Mouse (Mus musculus): ENCODE measurements around the gene Ryr3.

Gene Ryr3

DNA sequence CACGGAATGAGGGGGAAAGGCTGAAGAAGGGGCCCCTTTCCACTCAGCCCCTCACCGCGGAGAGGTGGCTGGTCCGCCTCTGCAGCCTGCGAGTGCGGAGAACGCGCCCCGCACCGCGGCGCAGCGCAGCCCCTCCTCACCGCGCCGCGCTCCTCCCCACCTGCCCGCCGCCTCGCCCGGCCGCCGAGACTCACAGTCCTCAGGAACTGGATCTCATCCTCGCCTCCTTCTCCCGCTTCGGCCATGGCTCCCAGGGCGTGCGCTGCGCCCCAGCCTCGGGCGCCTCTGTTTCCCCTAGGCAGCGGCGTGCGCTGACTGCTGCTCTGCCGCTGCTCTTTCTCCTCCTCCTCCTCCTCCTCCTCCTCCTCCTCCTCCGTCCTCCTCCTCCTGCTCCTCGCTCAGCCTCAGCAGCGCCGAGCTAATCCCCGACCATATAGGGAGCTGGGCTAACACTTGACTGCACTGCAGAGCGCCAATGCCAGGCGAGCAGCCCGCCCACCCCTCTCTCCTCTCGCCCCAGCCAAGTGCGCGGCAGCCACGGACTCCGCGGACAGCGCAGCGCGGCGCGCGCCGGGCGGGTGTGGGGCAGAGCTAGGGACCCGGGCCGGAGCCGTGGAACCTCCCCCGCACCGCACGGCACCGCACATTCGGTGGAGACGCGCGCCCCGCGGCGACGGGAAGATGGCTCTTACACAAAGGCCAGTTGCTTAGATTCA is at the start of gene Ryr3:
TSS of gene Ryr3 (minus strand) at position 351 of the 716 bp plus-strand sequence.
- peak; percentile 36 for DNase-seq (ENCODE audit: low read depth, low spot score)

DNA sequence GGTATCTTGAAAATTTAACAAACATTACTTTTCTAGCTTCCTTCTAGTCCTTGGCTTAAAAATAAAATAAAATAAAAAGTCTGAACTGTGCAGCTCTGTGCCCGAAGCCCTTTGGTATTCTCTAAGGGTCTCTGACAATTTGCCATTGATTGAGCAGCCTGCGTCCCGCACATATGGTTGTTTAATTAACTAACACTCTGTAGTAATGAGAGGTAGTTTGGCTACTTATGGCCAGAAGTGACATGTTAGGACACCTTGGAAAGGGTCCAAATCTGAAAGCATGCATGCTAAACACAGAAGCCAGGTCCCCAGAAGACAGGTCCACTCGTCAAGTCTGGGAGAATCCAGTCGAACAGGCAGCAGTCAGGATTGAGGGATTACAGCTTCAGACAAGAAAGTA is 22.0 kb upstream of the Ryr3 start:
- DNase-seq (ENCODE audit: low read depth, low spot score), result no peak

DNA sequence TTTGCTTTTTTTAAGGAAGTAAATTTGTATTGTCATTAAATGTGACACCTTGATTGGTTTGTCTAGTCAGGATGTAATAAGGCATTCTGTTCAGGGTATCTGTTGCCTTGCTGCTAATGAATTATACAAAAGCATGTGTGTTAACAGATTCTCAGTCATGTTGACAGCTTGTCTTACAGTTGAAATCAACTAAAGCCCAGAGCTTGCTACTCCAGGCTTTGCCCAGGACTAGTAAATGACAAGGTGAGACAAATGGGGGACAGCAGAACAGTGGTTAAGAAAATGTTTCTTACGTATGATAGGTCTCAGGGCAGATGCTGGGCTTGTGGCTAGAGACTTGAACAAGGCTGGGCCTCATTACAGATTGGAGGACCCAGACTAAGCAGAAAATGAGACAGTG is 20.1 kb upstream of the Ryr3 start:
- DNase-seq (ENCODE audit: low read depth, low spot score), result no peak

DNA sequence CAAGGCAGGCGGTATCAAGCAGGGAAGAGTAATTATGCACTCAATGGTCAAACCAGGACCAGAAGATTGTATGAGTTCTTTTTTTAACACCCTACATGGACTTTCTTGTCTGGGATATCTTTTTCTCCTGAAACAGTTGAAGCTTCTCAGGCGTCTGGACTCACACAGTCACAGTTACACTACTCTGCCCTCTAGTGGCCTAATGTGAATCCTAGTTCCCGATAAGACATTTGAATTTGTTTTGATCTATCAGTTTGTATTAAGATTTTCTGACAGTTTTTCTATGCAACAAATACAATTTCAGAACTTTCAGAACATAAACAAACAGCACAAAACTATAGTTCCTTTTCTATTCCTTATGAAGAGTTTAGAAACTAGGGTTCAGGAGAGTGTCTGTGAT is 17.7 kb upstream of the Ryr3 start:
- peak; percentile 58 for DNase-seq (ENCODE audit: low read depth, low spot score)

DNA sequence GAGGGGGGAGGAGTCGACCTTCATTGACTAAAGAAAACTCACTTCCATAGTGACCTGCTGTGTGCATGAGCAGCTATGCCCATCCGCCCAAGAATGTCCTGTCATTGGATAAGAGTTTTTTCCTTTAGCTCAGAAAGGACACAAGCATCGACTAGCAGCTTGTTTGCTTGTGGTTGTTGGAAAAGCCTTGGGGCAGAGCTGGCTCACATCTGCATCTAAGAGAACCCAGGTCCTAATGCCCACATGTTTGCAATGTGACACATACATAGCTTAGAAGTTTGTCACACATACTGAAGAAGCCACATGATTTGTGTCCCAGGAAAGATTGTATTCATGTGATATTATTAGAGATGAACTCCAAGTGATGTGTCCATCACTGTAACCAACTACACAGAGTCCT is 16.5 kb upstream of the Ryr3 start:
- DNase-seq (ENCODE audit: low read depth, low spot score), result no peak

DNA sequence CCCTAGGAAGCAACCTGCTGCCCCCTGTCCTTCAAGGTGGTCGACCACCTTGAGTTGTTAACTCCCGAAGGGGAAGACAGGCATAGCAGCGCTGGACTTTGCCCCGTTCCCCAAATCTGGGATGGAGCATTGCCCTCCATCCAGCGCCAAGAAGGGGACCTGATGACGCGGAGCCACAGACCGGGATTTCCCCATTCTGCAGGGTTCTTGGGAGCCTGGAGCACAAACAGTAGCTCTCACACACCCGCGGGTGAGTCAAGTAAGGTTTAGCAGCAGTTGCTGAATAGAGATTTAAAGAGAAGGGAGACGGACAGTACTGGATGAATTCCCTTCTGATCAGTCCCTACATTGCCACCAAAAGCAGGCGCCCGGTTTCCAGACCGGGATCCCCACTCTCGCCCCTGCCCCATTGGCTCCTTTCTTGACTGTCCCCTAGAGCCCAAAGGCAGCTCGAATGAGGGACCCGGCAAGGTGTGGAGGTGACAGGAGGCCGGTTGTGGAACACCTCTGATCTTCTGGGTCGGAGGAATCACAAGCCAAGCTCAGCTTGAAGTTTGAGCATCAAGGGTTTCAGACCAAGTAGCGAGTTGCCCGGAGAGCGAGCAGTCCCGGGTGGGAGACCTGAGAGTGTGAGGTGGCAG is 671 bp downstream of the Ryr3 start:
- DNase-seq (ENCODE audit: low read depth, low spot score), result peak; percentile 18

DNA sequence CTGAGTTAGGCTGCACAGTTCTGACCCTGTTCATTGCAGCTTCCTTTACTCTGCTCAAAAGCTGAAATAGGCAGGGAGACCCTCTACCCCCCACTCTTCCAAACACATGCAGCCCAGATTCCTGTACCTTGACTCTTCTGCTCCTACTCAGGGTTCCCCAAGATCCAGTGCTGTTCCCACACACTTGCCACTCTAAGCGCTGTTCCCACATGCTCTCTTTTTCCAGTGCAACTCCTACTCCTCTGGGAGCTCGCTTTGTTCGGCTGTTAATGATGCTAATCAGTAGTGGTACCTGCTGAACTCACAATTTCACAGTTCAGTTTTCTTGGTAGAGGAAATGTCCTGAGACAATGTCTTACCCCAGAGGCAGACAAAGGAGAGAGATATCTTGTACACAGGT is 6.9 kb downstream of the Ryr3 start:
- DNase-seq (ENCODE audit: low read depth, low spot score), result peak; percentile 19

DNA sequence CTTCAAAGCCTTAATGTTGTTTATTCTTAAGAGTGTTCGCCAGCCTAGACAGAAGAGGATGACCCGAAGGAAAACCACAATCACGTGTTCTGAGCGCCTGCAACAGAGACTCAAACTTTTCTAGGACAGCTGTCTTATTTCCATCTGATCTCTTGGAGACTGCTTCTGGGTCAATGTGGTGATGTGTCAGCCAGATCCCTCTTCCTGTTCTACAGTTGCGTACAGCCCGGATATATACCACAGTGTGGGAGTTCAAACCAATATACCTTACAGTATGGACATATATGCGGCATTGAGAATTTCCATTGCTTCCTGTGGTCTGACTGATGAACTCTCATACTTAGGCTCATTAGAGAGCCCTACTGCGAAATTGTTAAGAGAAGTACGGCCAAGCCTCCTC is 7.6 kb downstream of the Ryr3 start:
- no peak for DNase-seq (ENCODE audit: low read depth, low spot score)

DNA sequence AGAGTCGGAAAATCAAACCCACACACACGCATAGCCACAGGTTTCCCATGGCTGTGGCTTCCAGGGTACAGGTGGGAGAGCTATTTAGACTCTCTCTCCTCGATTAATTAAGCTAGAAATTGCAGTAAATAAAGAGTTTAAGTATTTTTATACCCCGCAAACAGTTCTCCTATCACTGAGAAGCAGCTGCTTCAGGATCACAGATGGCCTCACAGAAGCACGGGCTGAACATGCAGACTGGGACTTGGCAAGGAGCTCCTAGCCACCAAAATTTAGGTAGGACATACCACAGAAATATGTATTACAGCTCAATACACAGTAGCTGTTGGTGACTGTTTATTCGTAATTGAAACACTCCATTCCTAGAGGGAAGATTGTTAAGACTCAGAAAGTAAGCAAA is 14.0 kb downstream of the Ryr3 start:
- DNase-seq (ENCODE audit: low read depth, low spot score), result peak; percentile 17

DNA sequence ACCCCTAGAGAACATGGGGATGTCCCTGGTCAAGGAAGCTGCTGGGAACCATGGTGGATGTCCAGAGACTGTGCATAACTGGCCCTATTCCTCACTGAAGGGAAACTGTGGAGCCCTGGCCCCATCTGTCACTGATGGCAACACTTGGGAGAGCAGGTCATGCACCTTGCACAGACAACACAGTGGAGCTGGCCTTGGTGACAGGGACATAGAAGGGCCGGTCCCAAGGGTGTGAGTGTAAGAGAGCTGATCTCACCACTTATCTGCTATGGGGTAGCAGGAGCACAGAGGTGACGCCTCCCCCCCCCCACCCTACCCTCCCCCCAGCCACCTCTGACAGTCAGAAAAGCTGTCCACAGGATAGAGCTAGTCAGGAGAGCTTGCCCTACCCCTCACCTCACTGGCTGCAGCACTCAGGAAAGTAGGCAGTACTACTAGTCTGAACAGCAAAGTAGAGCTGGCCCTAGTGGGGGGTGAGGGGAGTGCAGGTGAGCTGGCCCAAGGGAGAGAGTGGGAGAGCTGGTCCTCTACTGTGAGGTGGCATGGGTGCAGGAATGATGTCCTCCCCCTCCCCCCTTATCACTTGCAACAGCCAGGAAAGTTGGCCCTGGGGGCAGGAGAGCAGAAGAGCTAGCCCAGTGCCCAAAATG is 17.7 kb downstream of the Ryr3 start:
- DNase-seq (ENCODE audit: low read depth, low spot score), result no peak

DNA sequence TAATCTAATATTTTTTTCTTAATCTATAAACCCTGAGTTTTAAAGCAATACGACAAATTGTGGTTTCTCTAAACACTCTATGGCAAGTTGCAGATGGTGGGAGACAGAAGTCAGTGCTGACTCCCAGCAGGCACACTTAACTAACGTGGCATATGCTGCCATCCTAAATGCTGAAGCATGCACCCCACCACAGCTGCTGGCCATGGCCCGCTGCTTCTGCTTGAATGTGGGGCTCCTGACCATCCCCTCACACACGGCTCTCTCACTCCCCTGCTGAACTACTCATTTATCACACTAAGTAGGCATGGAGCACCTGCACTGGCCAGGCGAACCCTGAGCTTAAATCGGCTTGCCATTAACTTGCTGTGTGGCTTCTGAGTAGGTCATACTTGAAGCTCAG is 29.7 kb downstream of the Ryr3 start:
- DNase-seq (ENCODE audit: low read depth, low spot score), result no peak

DNA sequence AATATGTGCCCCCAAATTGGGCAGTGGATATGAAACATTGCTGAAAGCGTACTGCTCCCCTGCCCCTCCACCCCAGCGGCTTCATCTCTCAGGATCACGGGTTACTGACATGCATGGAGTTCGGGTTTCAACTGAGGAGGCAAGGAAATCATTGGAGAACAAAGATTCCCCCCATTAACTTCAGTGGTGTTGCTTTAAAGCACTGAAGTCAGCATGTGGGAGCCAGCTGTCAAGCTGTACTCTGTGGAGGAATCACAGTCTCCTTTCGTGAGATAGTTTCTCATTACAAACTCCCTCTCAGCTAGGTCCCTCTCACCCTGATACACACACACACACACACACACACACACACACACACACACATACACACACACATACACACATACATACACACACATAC is 35.2 kb downstream of the Ryr3 start:
- DNase-seq (ENCODE audit: low read depth, low spot score), result no peak

DNA sequence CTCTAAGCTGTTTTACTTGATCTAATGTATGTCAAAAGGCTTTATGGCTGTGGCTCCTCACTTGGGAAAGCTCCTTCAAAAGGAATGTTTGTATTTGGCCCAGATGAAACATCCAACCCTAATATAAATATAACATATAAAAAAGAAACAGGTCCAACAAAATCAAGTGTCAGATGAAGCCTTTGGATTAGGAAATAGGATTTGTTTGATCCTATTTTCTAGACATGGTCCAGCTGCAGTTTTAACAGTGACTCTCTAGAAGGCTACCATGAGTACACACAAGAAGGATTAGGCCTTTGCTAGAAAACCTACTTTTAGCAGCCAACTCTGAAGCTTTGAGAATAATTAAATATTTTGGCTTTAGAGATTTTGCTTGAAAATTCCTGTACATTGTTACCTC is 38.8 kb downstream of the Ryr3 start:
- DNase-seq (ENCODE audit: low read depth, low spot score), result no peak

DNA sequence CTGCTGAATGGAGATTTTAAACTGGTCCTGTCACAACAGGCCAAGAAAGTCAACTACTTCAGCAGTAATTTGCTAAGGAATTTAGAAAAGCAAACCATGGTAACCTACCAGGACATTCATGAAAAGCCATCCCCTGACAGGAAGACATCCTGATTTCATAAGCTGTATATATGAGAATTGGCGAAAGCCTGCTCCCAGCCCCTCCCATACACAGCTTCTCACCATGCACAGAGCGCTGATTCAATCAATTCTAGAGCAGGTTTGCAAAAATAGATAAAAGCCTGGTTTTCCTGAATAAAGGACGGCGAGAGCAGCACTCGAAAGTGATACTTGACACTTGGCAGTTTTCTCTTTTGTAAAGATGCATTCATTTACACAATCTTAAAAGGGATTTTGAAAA is 40.6 kb downstream of the Ryr3 start:
- no peak for DNase-seq (ENCODE audit: low read depth, low spot score)

DNA sequence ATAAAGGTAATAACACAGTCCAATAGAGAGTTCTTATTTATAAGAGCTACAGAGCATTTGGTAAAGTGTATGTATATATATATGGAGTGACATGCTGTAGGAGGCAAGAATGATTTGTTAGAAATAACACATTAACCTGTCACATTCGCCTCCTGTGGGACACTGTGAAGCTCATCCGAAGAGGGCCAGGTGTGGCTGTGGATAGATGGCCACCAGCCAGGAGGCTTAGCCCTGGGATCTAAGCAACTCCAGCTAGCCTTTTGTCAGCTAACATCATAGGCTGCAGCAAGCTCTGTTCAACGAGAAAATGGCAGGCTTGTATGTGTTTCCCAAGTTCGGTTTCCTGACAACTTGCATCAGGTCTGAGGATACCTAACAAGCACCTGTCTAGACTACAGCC is 48.8 kb downstream of the Ryr3 start:
- no peak for DNase-seq (ENCODE audit: low read depth, low spot score)

DNA sequence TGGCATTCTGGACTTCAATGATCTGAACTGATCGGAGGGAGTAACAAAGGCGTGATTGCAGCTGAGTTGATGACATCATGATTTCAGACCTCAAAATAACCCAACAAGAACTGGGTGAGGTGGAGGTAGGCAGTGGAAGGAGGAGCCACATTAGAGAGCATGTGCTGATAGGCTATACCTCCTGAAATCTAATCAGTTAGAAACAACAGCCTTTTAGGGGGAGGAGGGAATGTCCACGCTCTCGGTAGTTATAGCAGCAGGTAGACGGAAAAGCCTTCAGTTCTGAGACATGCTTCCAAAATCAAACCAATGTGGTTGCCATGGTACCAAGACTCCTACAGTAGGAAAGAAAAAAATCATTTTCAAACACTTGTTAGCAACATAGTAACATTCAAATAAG is 55.4 kb downstream of the Ryr3 start:
- peak; percentile 67 for DNase-seq (ENCODE audit: low read depth, low spot score)

DNA sequence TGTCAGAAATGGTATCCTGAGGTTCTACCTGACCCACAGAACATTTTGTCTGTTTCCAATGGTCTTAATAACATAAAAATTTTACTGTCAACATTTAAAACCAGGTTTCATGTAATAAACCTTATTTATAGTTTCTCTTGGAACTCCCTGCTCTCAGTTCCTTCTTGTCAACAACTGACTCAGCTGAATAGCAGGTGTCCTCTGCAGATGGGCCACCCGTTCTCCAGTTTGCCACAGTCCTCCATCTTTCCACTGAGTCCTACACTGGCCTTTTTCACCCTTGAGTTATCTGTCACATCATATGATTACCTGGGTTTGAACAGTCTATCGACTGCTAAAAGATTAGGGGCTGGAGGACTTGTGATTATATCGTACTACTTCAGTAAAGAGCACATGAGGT is 79.1 kb downstream of the Ryr3 start:
- no peak for DNase-seq (ENCODE audit: low read depth, low spot score)

DNA sequence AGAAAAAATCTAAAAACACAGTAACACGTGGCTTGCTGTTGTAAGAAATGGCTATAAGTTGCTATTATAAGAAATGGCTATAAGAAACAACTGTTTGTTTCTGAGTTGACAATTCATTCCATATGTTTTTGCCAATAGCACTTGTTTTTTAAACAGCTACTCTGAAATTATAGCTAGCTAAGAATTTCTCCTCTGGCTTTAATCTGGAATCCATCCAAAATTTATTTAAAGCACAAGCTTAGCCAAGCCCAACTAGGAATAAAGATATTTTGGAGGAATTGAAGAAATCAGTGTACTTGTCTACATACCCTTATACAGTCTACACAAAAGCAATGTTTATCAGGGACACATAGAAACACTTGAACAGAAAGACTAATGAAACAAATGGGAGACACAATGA is 93.4 kb downstream of the Ryr3 start:
- DNase-seq (ENCODE audit: low read depth, low spot score), result no peak

DNA sequence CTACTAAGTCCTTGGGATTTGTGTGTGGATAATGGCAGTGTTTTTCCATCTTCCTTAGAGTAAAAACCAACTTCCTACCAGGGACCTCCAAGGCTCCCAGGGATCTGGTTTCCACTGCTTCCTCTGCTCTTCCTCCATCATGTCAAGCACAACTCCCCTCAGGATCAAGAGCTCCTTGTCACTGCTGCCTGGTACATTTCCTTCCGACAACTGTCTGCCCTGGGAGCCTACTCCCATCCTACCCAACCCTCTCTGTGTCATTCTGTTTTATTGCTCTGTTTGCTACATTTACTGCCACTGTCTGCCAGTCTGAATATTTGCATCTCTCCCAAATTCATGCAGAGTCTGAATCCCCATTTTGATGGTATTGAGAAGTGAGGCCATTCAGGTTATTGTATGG is 97.8 kb downstream of the Ryr3 start:
- DNase-seq (ENCODE audit: low read depth, low spot score), result no peak

DNA sequence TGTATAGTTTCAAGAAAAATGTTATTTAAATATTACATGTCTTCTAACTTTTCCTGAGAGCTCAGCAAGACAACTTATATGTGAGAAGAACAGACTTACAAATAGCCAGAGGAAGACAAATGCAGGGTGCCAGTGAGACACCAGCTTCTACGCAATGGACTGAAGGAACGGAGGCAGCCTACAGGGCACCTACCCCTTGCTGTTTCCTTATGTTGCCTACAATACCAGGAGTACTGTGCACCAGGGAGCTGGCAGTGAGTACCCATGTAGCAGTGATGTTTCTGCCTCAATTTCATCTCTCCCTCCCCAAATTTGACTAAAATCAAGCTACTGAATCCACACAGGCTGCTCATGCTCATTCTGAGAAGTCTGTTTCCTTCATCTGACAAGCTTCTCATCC is 100.1 kb downstream of the Ryr3 start:
- DNase-seq (ENCODE audit: low read depth, low spot score), result no peak

DNA sequence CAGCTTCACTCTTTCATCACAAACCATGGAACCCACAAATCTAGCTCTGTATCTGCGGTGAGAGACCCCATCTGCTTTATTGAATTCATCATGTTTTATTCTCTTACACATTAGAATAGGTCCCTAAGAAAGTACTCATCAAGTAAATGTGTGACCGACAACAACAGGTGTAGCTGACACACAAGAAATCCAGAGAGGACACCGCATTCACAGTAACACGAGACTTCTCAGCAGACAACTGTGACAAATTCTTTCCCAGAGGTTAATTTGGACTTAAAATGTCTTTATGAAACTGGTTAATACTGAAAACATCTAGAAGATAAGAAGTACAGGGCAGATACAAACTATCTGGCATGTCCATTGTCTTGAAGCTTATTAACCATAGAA is 101.0 kb downstream of the Ryr3 start:
- DNase-seq (ENCODE audit: low read depth, low spot score), result no peak

DNA sequence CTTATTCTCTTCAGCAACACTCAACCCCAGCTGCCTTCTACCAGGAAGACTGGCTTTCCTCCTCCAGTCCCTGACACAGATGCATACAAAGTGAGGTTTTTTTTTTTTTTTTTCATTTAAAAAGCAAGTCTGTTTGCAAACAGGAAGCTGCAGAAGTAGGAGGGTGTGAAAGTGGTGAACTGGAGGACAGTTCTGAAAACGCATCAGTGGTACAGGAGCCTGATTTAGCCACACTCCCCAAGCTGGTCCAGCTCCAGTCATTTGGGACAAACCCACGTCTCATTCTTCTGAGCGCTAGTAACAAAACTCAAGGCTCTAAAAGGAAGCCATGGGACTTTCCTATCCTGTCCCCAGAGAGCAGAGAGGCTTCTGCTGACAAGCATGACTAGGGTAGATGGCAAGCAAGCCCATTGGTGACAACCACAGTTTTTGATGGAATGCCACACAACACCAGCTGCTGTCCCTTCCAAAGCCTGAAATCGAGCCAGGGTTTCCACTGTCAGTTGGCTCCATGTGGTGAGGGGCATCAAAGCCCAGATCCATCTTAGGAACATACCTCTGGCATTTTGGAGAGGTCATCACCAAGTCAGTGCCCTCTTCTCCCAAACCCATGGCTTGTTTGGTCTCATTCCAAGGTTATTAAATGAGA is 101.5 kb downstream of the Ryr3 start:
- DNase-seq (ENCODE audit: low read depth, low spot score), result peak; percentile 66

DNA sequence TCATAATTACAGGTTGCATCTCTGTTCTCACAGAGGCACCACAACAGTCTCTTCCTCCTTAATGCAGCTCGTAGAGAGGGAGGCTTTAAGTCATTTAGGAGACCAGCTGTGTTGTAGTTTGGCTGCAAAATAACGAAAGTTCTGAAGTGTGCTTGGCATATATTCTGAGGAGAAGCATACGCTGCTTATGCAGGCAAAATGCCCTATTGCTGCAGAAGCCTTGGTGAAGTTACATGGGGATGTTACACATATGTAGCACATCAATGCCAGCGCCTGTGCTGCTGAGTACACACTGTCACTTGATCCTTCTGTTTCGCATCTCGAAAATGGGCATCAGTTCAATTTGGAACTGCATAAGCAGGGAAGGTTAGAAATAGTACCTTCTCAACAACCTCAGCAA is 112.3 kb downstream of the Ryr3 start:
- peak; percentile 62 for DNase-seq (ENCODE audit: low read depth, low spot score)

Measured in telencephalon, adult 2 months (tissue).